Mouse (Mus musculus): ENCODE data around the gene Taar1. TPM values are rescaled to one million over a fixed set of nuclear protein-coding genes. Genes with fewer than 3 reads are reported as not detected.

The Taar1 gene
- polyA plus RNA-seq, 1 experiment from 2014 or later = not detected

DNA sequence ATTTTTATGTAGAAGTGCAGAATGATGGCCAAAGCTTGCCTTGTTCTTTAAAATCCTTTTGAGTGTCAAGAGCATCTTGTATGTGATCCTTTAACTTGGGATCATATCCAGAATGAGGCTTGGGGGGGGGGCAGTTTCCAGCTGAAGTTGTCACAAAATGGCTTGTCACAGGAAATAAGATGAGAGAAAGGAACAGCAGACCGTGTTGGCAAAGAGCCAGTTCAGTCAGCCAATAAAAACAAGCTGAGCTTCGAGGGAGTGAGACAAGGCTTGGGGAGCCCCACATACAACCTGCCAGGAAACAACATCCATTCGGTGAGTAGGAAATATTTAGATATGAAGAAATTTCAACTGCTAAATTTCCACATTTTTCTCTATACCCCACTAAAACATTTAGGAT is 43.3 kb downstream of the Taar1 start:
- no peaks in the 10 kb centered on the region for H3K36me3 ChIP-seq (ENCODE audit: control insufficient read depth, insufficient read depth, low read length)
- H3K9ac ChIP-seq (ENCODE audit: low read depth, low read length) = no peak overlapping the region
- no peaks in the 10 kb centered on the region for H3K27me3 ChIP-seq (replicated peaks; ENCODE audit: control insufficient read depth, insufficient read depth, low read length)
- H3K4me3 ChIP-seq (ENCODE audit: low read length) = no peak overlapping the region
- no peaks in the 10 kb centered on the region for H3K9me3 ChIP-seq (ENCODE audit: control insufficient read depth, low read length)
- H3K4me1 ChIP-seq (ENCODE audit: control insufficient read depth, insufficient read depth, low read length) = no peaks in the 10 kb centered on the region
- ATAC-seq = no peak
- WGBS = 42% methylated on average over 3 of the region's 3 CpGs
- no peak overlapping the region for H3K27ac ChIP-seq (ENCODE audit: low read length)
- no peak overlapping the region for H3K4me2 ChIP-seq (ENCODE audit: low read depth, low read length)

DNA sequence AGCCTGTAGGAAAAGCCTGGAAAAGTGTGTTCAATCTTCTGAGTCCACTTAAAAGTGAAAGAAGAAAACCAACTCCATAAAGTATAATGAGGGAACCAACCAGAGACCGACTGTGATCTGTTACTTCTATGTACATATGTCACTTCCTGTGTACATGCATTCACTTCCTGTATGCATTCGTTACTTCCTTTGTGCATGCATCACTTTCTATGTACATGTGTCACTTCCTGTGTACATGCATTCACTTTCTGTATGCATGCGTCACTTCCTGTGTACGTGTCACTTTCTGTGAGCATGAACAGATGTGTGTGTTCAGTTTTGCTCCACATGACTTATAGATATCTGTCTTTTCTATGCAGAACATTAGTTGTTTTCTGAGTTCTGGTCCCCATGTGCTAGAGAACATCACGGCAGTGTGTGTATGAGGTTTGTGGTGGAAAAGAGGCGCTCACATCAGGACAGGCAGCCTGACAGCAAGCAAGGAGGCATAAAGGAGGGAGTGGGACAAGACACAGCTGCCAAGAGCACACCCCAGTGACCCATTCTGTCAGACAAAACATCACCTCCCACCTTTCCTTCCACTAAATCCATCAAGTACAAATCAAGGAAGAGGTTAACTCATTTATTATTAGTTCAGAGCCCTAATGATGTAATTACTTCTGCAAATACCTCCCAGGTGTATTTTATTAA is 44.9 kb downstream of the Taar1 start:
- Histone ChIP-seq H3K4me1 (ENCODE audit: control insufficient read depth, insufficient read depth, low read length) (no peaks in the 10 kb centered on the region), H3K27ac (ENCODE audit: low read length) (no peak overlapping the region), H3K4me2 (ENCODE audit: low read depth, low read length) (no peak overlapping the region), H3K27me3 (replicated peaks; ENCODE audit: control insufficient read depth, insufficient read depth, low read length) (no peaks in the 10 kb centered on the region), H3K4me3 (ENCODE audit: low read length) (no peak overlapping the region), H3K9me3 (ENCODE audit: control insufficient read depth, low read length) (no peaks in the 10 kb centered on the region), H3K9ac (ENCODE audit: low read depth, low read length) (no peak overlapping the region), H3K36me3 (ENCODE audit: control insufficient read depth, insufficient read depth, low read length) (no peaks in the 10 kb centered on the region)
- WGBS = 84% methylated on average over 6 of the region's 6 CpGs
- no peak for ATAC-seq

DNA sequence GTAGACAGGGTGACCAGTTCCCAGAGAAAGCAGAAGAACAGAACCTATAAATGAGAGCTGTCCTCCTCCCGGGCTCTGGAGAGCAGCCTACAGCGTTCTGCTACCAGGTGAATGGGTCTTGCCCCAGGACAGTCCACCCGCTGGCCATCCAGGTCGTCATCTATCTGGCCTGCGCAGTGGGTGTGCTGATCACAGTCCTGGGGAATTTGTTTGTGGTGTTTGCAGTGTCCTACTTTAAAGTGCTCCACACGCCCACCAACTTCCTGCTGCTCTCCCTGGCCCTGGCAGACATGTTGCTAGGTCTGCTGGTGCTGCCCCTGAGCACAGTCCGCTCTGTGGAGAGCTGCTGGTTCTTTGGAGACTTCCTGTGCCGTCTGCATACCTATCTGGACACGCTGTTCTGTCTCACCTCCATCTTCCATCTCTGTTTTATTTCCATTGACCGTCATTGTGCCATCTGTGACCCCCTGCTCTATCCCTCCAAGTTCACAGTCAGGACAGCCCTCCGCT is 50.6 kb downstream of the Taar1 start, which contains the start of gene Taar5:
Gene Taar5 (plus strand): TSS at position 51 of the 510 bp plus-strand sequence.
- Histone ChIP-seq H3K9ac (ENCODE audit: low read depth, low read length) (no peak within 1 kb of the TSS), H3K27me3 (replicated peaks; ENCODE audit: control insufficient read depth, insufficient read depth, low read length) (no peaks in the 10 kb centered on the region), H3K4me3 (ENCODE audit: low read length) (no peak within 1 kb of the TSS), H3K9me3 (ENCODE audit: control insufficient read depth, low read length) (no peaks in the 10 kb centered on the region), H3K36me3 (ENCODE audit: control insufficient read depth, insufficient read depth, low read length) (no peaks in the 10 kb centered on the region), H3K27ac (ENCODE audit: low read length) (no peak within 1 kb of the TSS), H3K4me1 (ENCODE audit: control insufficient read depth, insufficient read depth, low read length) (no peaks in the 10 kb centered on the region), H3K4me2 (ENCODE audit: low read depth, low read length) (no peak within 1 kb of the TSS)
- 88% methylated on average over 11 of the region's 11 CpGs for WGBS
- ATAC-seq = no peak

Other genes with a start within 250 kb of the Taar1 start
- gene Rps12, start 133.1 kb upstream of the Taar1 start, polyA plus RNA-seq (2015; fragmentation: Nextera tagmentation; extraction: Ambion mirVana) = 161 and 175 TPM in 2 replicates
- 21.2 and 21.4 TPM in 2 replicates for gene Slc18b1, start 123.4 kb upstream of the Taar1 start, polyA plus RNA-seq (2015; fragmentation: Nextera tagmentation; extraction: Ambion mirVana)
- gene Vnn3, start 68.9 kb upstream of the Taar1 start, polyA plus RNA-seq (2015; fragmentation: Nextera tagmentation; extraction: Ambion mirVana) = 0.21 and 0.31 TPM in 2 replicates
- gene Vnn1, start 25.7 kb upstream of the Taar1 start, polyA plus RNA-seq (2015; fragmentation: Nextera tagmentation; extraction: Ambion mirVana) = 2.6 and 2.7 TPM in 2 replicates
- gene Taar2, start 18.2 kb downstream of the Taar1 start, polyA plus RNA-seq (2015; fragmentation: Nextera tagmentation; extraction: Ambion mirVana) = not detected in 2 replicates
- not detected in 2 replicates for gene Taar3, start 29.2 kb downstream of the Taar1 start, polyA plus RNA-seq (2015; fragmentation: Nextera tagmentation; extraction: Ambion mirVana)
- not detected in 2 replicates for gene Taar4, start 40.1 kb downstream of the Taar1 start, polyA plus RNA-seq (2015; fragmentation: Nextera tagmentation; extraction: Ambion mirVana)
- gene Taar5, start 50.4 kb downstream of the Taar1 start, polyA plus RNA-seq (2015; fragmentation: Nextera tagmentation; extraction: Ambion mirVana) = not detected in 2 replicates
- gene Taar6, start 65.3 kb downstream of the Taar1 start, polyA plus RNA-seq (2015; fragmentation: Nextera tagmentation; extraction: Ambion mirVana) = not detected in 2 replicates
- gene Taar7a, start 73.1 kb downstream of the Taar1 start, polyA plus RNA-seq (2015; fragmentation: Nextera tagmentation; extraction: Ambion mirVana) = not detected in 2 replicates
- not detected in 2 replicates for gene Taar7b, start 79.6 kb downstream of the Taar1 start, polyA plus RNA-seq (2015; fragmentation: Nextera tagmentation; extraction: Ambion mirVana)
- not detected in 2 replicates for gene Taar7d, start 106.9 kb downstream of the Taar1 start, polyA plus RNA-seq (2015; fragmentation: Nextera tagmentation; extraction: Ambion mirVana)
- not detected in 2 replicates for gene Taar7e, start 117.3 kb downstream of the Taar1 start, polyA plus RNA-seq (2015; fragmentation: Nextera tagmentation; extraction: Ambion mirVana)
- gene Taar7f, start 129.2 kb downstream of the Taar1 start, polyA plus RNA-seq (2015; fragmentation: Nextera tagmentation; extraction: Ambion mirVana) = not detected in 2 replicates
- gene Taar8a, start 156.1 kb downstream of the Taar1 start, polyA plus RNA-seq (2015; fragmentation: Nextera tagmentation; extraction: Ambion mirVana) = not detected in 2 replicates
- gene Taar8b, start 171.9 kb downstream of the Taar1 start, polyA plus RNA-seq (2015; fragmentation: Nextera tagmentation; extraction: Ambion mirVana) = not detected in 2 replicates
- 0.13 TPM in 1 of 2 replicates, not detected in the other for gene Taar8c, start 181.6 kb downstream of the Taar1 start, polyA plus RNA-seq (2015; fragmentation: Nextera tagmentation; extraction: Ambion mirVana)
- gene Taar9, start 189.2 kb downstream of the Taar1 start, polyA plus RNA-seq (2015; fragmentation: Nextera tagmentation; extraction: Ambion mirVana) = not detected in 2 replicates
- 148 and 158 TPM in 2 replicates for gene Stx7, start 228.9 kb downstream of the Taar1 start, polyA plus RNA-seq (2015; fragmentation: Nextera tagmentation; extraction: Ambion mirVana)